Mouse (Mus musculus) C2C12 (cell line): ENCODE results near the gene Irf9.

Experiments
- CEBPB ChIP-seq: IDR thresholded peaks from one replicate; pipeline ENCODE4 v1.6.1; 2011; ENCODE audit warnings: low read depth, mild to moderate bottlenecking, control low read depth, moderate library complexity
- CTCF ChIP-seq: IDR thresholded peaks from one replicate; pipeline ENCODE4 v1.5.1; 2011; ENCODE audit not compliant: control insufficient read depth, insufficient read depth, insufficient read length
- FOSL1 ChIP-seq: IDR thresholded peaks from one replicate; pipeline ENCODE4 v1.8.0; 2011; ENCODE audit warnings: mild to moderate bottlenecking, low read length; ENCODE audit not compliant: poor library complexity, insufficient read depth, severe bottlenecking
- MAX ChIP-seq: IDR thresholded peaks from one replicate; pipeline ENCODE4 v1.6.1; 2011; ENCODE audit warnings: mild to moderate bottlenecking, control low read depth
- MYOD1 ChIP-seq: IDR thresholded peaks from one replicate; pipeline ENCODE4 v1.6.1; 2011; ENCODE audit warnings: low read depth; ENCODE audit not compliant: control insufficient read depth, insufficient read length
- MYOG ChIP-seq: IDR thresholded peaks from one replicate; pipeline ENCODE4 v1.6.1; 2011; ENCODE audit not compliant: control insufficient read depth, insufficient read length; ENCODE audit errors: extremely low read depth
- USF1 ChIP-seq: IDR thresholded peaks from one replicate; pipeline ENCODE4 v1.6.1; 2011; ENCODE audit warnings: low read depth, mild to moderate bottlenecking, control low read depth, moderate library complexity

- TF ChIP-seq CTCF (no peak), MAX (no peak), USF1 (no peak), CEBPB (no peak), MYOG (no peak), MYOD1 (no peak), FOSL1 (no peak)
Observed at GRCm38 (mm10) chr14:55628077-55628827, 24.9 kb downstream of the Irf9 start.
